Mouse (Mus musculus) heart, postnatal 25 days (tissue): ENCODE measurements around the gene Ltbp1. TPM values are rescaled to one million over a fixed set of nuclear protein-coding genes. Genes with fewer than 3 reads are reported as not detected.

Experiments
- DNase-seq: peaks from one replicate; pipeline ENCODE4 v3.0.0; 2022; ENCODE audit warnings: low spot score
- intact Hi-C: fragments of 180-260 bp; cut with DNase I; formaldehyde crosslinking; loops from one replicate; pipeline ENCODE4 v1.15.1; 2025
- total RNA-seq, 2 experiments: library from RNA; stranded (reverse); gene quantifications; 2 replicates each; pipeline ENCODE4 v1.2.3; 2021

Gene Ltbp1
- 10 to 100 TPM; 41.5 to 44.7 TPM for total RNA-seq

GRCm38 (mm10) chr17:75005281-75005684 lies at the start of gene Ltbp1:
TSS of gene Ltbp1 (plus strand) at chr17:75005568.
- DNase-seq = peak; percentile 64
- intact Hi-C loops = loop anchor here (1.0 to 10.0 kb wide), 4 partner anchors 67 to 370 kb away; no protein-coding TSS in a partner anchor

GRCm38 (mm10) chr17:74959481-74960245 lies 45.7 kb upstream of the Ltbp1 start:
- intact Hi-C loops = no loop called here
- no peak for DNase-seq

- DNase-seq = no peak
- intact Hi-C loops = no loop called here
Observed at GRCm38 (mm10) chr17:74963222-74963621, 42.1 kb upstream of the Ltbp1 start.

GRCm38 (mm10) chr17:74963861-74964260 lies 41.5 kb upstream of the Ltbp1 start:
- no peak for DNase-seq
- intact Hi-C loops = no loop called here

- DNase-seq = no peak
- intact Hi-C loops = no loop called here
Observed at GRCm38 (mm10) chr17:74967298-74967848, 38.0 kb upstream of the Ltbp1 start.

GRCm38 (mm10) chr17:74968152-74968712 lies 37.1 kb upstream of the Ltbp1 start:
- intact Hi-C loops = no loop called here
- no peak for DNase-seq

- intact Hi-C loops = no loop called here
Observed at GRCm38 (mm10) chr17:74968738-74969271, 36.6 kb upstream of the Ltbp1 start.

GRCm38 (mm10) chr17:74975192-74975591 lies 30.2 kb upstream of the Ltbp1 start:
- intact Hi-C loops = no loop called here
- DNase-seq = no peak

More at GRCm38 (mm10) chr17:74968738-74969271, 36.6 kb upstream of the Ltbp1 start:
- DNase-seq = no peak

- no peak for DNase-seq
- intact Hi-C loops = no loop called here
Observed at GRCm38 (mm10) chr17:74976167-74976985, 29.0 kb upstream of the Ltbp1 start.

GRCm38 (mm10) chr17:74979767-74980166 lies 25.6 kb upstream of the Ltbp1 start:
- no peak for DNase-seq
- intact Hi-C loops = no loop called here

- intact Hi-C loops = no loop called here
- DNase-seq = no peak
Observed at GRCm38 (mm10) chr17:74981703-74982102, 23.7 kb upstream of the Ltbp1 start.

GRCm38 (mm10) chr17:74982880-74983279 lies 22.5 kb upstream of the Ltbp1 start:
- DNase-seq = no peak
- intact Hi-C loops = no loop called here

- intact Hi-C loops = no loop called here
- no peak for DNase-seq
Observed at GRCm38 (mm10) chr17:74984071-74984470, 21.3 kb upstream of the Ltbp1 start.

GRCm38 (mm10) chr17:74984681-74985080 lies 20.7 kb upstream of the Ltbp1 start:
- DNase-seq = no peak
- intact Hi-C loops = no loop called here

- DNase-seq = no peak
- intact Hi-C loops = no loop called here
Observed at GRCm38 (mm10) chr17:74987067-74987466, 18.3 kb upstream of the Ltbp1 start.

- intact Hi-C loops = no loop called here
- no peak for DNase-seq
Observed at GRCm38 (mm10) chr17:74989691-74990090, 15.7 kb upstream of the Ltbp1 start.

- DNase-seq = no peak
- intact Hi-C loops = no loop called here
Observed at GRCm38 (mm10) chr17:74990561-74990960, 14.8 kb upstream of the Ltbp1 start.

GRCm38 (mm10) chr17:74993726-74994581 lies 11.4 kb upstream of the Ltbp1 start:
- no peak for DNase-seq
- intact Hi-C loops = no loop called here

GRCm38 (mm10) chr17:74994582-74994893 lies 10.8 kb upstream of the Ltbp1 start:
- intact Hi-C loops = no loop called here
- no peak for DNase-seq
